Mouse (Mus musculus): ENCODE measurements around the gene Cltrn.

Cltrn gene

DNA sequence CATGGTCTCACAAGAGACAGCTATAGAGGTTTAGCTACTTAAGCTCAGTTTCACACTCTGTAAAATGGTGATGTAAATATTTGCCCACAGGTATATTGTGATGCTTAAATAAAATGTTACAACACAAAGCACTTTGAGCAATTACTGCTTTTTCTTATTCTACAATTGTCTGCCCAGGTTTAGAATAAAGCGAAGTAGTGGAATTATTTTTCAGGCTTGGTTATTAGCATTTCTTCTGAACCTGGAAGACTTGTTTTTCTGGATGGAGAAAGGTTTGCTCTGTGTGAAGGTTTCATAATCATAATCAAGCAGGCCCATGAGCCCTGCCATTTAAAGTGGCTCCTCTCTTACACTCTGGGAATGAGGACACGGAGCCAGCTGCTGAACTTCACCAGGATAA is 50.4 kb downstream of the Cltrn start, which contains the start of gene Ace2:
TSS of gene Ace2 (plus strand) at position 301 of the 400 bp plus-strand sequence.
- no peak for DNase-seq (ENCODE audit: low spot score)

DNA sequence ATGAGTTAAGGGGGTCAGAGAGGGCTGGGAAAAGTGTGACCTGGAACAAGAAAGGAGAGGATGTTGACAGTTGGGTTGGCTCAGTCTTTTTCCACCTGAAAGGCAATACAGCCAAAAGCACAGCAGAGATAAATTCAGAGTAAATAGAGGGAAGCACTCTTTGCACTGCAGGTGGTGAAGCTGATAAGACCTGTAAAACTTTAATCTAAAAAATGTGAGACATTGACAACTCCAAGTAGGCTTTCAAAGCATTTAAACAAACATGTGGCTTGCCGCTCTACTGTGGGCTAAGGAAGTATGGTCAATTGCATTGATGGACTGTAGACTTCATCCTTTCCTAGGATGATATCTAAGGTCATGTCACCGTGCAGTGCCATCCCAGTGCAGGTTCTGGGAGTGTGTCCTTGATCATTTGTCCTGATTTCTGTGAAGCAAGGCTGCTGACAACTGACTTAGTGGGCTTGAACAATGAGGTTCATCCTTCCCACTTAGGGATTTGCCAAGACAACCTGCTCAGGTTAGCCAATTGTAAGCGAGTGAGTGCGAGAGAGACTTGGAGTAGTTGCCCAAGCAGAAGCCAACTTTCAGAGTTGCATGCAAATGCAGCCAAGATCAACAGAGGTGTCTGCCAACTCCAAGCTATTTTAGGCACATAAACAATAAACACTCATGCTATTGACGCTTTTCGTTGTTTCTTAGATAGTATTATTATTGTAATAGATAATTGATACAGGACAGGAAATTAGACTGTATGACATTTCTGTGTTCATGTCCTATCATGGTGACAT is 57.0 kb downstream of the Cltrn start:
- DNase-seq (ENCODE audit: low spot score): no peak

DNA sequence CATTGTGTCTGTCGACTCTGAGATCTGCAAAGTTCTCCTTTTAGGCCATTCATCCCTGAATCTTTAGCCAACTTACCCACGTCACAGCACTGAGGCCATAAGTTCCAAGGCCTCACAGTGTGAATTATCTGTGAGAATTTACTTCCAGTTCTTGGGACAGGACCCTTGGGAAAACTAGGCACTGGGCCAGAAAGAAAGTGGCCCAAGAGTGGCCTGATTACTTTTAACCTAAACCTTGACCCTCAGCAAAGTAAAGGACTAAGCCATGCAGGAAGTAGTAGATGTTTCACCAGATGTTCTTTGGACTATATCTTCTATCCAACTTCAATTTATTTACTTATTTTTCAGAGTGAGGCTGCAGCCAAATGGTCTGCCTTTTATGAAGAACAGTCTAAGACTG is 64.1 kb downstream of the Cltrn start:
- DNase-seq (ENCODE audit: low spot score): no peak

DNA sequence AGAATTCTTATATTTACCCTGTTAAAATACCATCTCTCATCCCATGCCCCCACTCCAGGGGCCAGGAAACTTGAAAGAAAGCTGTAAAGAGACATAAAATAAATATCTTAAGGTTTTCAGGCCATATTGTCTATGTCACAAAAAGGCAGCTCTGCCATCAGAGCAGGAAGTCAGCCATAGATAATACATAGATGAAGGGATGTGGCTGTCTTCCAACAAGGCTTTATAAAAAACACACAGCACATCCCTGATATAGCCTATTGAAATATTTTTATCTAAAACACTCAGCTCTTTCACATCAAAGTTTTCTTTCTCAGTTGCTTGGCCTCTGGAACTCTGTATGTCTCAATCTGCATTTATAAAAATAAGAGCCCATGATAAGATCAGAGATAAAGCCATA is 65.0 kb downstream of the Cltrn start:
- no peak for DNase-seq (ENCODE audit: low spot score)

DNA sequence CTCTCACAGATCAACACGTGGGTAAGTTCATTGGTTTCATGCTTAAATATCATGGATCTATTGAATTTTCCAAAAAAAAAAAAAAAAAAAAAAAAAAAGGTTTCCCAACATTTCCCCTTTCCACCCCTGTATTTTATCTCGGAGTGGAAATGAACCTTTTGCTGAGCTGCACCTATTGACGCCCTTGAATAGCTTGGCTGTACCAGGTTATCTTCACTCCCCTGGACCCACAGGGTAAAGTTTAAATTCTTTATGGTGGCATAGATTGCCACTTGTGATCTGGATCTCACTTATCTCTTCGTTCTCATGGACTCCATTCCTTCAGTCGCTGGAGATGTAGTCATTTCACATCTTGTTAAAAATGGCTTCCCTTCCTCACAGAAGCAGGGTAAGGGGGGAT is 66.0 kb downstream of the Cltrn start:
- no peak for DNase-seq (ENCODE audit: low spot score)

DNA sequence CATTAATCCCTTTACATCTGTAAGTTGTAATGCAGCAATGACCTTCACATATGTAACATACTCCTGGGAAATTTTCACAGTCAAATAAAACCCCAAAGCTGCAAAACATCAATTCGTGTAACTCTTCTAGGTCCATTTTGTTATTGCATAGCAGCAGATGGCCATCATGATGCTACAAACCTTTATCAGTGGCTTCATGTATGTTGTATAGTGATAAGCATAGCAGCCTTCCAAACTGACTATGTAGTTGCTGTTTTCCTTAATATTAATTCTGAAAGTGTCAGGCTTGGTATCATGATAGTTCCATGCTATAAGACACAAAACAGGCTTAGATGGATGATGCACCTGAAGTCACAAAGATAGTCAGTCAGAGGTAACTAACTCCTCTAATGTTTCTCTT is 76.1 kb downstream of the Cltrn start:
- no peak for DNase-seq (ENCODE audit: low spot score)

Data from left cerebral cortex, adult 11 months (tissue).